Mouse (Mus musculus) retina, postnatal 7 days (tissue): Measurements from ENCODE around the gene Tmem165.

ENCODE experiments used
- DNase-seq: peaks from one replicate; pipeline ENCODE4 v3.0.0-alpha.2; 2012; ENCODE audit warnings: low read depth, low spot score

The Tmem165 gene

GRCm38 (mm10) chr5:76245419-76245818, 61.7 kb downstream of the Tmem165 start:
- no peak for DNase-seq

- DNase-seq = no peak
Measured at GRCm38 (mm10) chr5:76246539-76246938, 62.9 kb downstream of the Tmem165 start.

GRCm38 (mm10) chr5:76250948-76251347, 67.3 kb downstream of the Tmem165 start:
- no peak for DNase-seq
